Mouse (Mus musculus) testis, adult 2 months (tissue): ENCODE data around the gene Tigd4.

ENCODE experiments used
- CTCF ChIP-seq: fragments of 200-500 bp; IDR thresholded peaks from 2 replicates; pipeline ENCODE4 v1.5.1; 2012; ENCODE audit warnings: low read depth, mild to moderate bottlenecking, inconsistent platforms, low read length, moderate library complexity; ENCODE audit not compliant: control insufficient read depth, insufficient read depth, insufficient replicate concordance
- POLR2A ChIP-seq: fragments of 200-500 bp; IDR thresholded peaks from 2 replicates; pipeline ENCODE4 v1.6.1; 2012; ENCODE audit warnings: low read depth, mild to moderate bottlenecking, inconsistent platforms, low read length, moderate library complexity; ENCODE audit not compliant: control insufficient read depth

DNA sequence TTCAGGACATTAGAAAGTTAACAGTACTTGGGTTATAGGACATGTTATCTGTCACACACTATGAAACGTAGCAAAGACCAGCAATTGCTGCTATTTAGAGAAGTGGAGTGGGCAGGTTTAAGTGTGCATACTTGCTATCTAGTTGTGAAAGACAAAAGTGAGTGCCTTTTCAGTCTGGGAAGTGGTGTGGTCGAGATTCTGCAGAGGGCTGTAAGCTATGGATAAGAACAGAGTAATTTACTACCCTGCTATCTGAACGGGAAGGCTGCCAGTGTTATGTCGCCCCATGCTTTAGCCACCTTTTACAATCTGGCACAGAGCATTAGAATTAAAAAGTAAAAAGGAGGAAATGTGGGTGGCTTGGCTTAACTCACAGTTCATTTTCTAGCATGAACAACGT is 6.6 kb upstream of the Tigd4 start:
- no peak for TF ChIP-seq CTCF
- no peak for TF ChIP-seq POLR2A
